Mouse (Mus musculus): Measurements from ENCODE around the gene Klf13.

- TF ChIP-seq CTCF (IDR thresholded peaks at IDR 0.05; ENCODE audit: extremely low read depth, insufficient read depth, low read length) (no peak), POLR2A (IDR thresholded peaks at IDR 0.05; ENCODE audit: extremely low read depth, insufficient read depth, low read length) (no peak)
Measured at GRCm38 (mm10) chr7:63863046-63863445, 75.7 kb downstream of the Klf13 start.
